Mouse (Mus musculus) ZHBTc4 (cell line): ENCODE data around the gene Tmem97.
A peak's percentile ranks its signal among the peaks of the same experiment; 100 is the strongest.
"Not testable (repeated sequence)": the region's sequence is repeated elsewhere in the genome, so short reads cannot be mapped to it uniquely, and the experiment has no call there.

Source experiments
- DNase-seq: peaks from one replicate; pipeline ENCODE4 v3.0.0-alpha.2; 2011; ENCODE audit warnings: low read depth, low spot score

The Tmem97 gene

GRCm38 (mm10) chr11:78551059-78551398 is 452 bp upstream of the Tmem97 start:
- DNase-seq: no peak

DNA sequence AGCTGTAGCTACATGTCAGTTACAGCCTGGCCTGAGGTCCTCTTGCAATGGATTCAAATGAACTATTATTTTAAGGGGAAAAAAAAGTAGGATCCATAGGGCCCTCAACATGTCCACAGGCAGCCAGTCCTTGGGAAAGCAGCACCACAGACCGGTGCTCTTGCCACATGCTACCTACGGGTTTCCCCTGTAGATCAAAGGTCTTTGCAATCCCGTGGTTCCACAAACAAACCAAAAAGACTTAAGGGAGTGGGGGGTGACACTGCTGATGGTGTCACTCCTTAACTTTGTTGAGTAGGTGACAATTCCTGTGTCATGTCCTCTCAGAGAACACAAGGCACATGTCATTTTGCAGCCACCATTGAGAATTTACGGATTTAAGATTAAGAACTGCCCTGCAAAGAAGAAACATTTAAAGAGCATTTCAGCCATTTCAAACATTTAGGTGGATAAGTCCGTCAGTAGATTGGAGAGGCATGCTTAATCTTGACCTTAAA is 1.0 kb downstream of the Tmem97 start:
- no peak for DNase-seq

- DNase-seq: no peak
Measured at GRCm38 (mm10) chr11:78547718-78548460, 2.7 kb downstream of the Tmem97 start.

DNA sequence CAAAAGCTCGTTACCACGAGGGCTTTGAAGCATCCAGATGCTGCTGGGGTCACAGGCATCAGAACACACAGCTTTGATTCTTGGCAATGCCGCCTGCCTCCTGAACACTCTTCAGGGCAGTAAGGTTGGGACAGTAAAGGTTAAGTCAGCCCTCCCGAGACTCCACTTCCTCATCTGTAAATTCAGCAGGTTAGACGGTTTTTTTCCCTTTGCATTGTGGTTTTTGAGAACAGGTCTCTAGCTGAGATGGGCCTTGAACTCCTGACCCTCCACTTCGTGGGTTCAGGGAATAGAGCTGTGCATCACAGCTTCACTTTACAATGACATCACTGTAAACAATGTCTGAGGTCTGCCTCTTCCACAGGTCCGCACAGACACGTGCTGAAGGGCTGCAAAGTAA is 5.4 kb downstream of the Tmem97 start:
- DNase-seq: no peak

DNA sequence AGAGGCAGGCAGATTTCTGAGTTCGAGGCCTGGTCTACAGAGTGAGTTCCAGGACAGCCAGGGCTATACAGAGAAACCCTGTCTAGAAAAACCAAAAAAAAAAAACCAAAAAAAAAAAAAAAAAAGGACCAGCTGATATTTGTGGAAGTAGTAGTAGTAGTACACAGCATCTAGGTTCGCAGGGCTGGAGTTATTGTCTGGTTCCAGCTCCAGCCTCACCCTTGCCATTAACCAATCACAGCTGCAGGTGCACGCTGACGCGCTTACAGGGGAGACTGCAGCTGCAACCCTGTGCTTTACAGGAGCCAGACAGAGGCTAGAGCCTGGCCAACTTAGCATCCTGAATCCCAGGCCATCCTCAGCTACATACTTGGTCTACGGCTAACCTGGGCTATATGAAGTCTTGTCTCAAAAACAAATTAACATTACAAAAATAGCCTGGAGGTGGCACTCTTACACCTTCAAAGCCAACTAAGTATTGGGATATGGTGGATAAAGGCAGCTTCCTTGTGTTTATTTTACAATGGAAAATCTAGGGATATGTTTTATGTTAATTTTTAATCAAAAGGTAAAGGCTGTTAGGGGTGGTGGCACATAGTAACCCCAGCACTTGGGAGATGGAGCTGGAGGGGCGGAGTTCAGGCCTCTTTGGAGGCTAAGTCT is 6.0 kb downstream of the Tmem97 start:
- peak; percentile 26 for DNase-seq

- no peak for DNase-seq
Measured at GRCm38 (mm10) chr11:78540358-78540757, 10.2 kb downstream of the Tmem97 start.

- no peak for DNase-seq
Measured at GRCm38 (mm10) chr11:78536690-78537084, 13.9 kb downstream of the Tmem97 start.

- DNase-seq: peak; percentile 100
Measured at GRCm38 (mm10) chr11:78536080-78536689, 14.4 kb downstream of the Tmem97 start, which contains the start of the genes Tnfaip1 and Ift20. Gene Tnfaip1, minus strand, starts transcription at chr11:78536332. Gene Ift20, plus strand, starts transcription at chr11:78536361.

DNA sequence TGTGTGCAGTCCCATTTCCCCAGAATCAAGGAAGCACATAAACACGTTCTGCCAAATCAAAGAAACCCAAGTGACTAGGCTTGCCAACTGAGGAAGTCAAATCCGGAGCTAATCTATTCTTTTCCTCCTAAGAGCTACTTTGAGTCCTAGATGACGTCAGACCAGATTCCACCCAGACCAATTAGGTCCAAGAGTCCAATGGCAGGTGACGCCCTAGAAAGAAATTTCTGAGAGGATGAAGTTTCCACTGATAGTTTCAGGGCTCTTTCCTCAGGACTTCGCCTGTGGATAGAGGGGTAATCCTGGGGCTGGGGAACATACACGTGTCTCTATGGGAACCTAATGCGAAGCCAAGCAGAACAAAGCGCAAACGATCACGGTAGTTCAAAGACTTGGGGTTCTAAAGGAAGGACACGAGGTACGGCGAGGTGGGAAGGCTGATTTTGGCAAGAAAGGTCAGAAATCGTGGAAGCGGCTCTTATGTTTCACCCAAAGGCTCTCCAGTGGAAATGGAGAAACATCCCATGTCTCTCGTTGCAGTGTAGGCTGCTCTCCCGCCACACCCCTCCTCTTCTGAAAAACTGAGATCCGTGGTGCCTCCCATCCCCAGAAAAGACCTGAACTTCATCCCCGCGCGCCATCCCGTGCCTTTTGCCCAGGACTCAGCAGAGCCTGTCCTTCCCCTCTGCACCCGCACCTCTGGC is 15.0 kb downstream of the Tmem97 start:
- peak; percentile 82 for DNase-seq

DNA sequence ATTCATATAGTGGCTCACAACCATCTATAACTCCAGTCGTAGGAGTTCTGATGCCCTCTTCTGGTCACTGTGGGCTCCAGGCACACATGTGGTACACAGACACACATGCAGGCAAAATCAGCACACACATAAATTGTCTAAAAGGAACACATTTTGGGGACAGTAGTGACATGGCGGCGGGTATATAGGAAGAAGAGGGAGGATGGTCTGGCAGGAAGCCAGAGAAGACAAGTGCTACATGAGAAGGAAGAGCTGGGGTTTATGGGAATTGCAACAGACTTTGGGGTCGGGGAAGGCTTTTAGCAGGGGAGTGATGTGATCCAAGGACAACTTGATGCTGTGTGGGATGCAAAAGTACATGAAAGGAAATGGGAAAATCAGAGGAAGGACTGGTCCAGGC is 16.1 kb downstream of the Tmem97 start:
- DNase-seq: peak; percentile 22

GRCm38 (mm10) chr11:78531515-78531914 is 19.1 kb downstream of the Tmem97 start:
- not testable (repeated sequence) for DNase-seq

DNA sequence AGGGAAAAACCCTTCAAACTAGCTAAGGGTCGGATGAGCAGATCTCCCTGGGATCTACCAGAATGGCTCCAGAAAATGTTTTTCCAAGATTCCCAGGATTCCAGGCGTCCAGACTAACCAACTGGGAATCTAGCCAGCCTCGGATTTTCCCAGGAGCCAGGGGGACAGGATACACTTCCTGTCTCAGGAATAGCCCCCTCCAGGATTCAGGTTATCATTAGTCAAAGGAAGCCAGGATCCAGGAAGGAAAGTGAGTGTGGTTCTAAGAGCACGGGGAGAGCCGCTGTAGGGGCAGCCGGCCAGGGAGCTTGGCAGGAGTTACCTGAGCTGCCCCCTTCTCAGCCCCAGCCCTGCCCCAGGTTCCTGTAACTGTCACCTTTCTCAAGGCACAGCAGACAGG is 19.5 kb downstream of the Tmem97 start:
- DNase-seq: no peak

GRCm38 (mm10) chr11:78530001-78530400 is 20.6 kb downstream of the Tmem97 start:
- no peak for DNase-seq

- no peak for DNase-seq
Measured at GRCm38 (mm10) chr11:78528714-78529113, 21.9 kb downstream of the Tmem97 start.

DNA sequence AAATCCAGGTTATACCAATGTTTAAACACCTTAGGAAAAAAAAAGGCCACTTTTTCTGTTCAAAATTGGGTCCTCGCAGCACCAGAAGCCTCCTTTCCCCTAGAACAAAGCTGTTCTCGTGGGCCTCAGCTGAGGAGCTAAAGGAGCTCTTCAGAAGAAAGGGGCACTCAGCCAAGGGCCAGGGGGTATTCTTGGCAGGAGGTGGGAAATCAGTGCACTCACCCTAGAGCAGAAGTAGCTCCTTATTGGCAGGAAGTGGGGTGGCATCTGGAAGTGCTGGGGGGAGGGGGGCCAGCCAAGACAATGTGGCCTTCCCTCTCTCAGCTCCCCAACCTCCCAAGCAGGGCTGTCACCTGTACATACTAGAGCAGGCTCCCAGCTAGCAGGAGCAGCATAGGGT is 25.7 kb downstream of the Tmem97 start:
- DNase-seq: no peak

DNA sequence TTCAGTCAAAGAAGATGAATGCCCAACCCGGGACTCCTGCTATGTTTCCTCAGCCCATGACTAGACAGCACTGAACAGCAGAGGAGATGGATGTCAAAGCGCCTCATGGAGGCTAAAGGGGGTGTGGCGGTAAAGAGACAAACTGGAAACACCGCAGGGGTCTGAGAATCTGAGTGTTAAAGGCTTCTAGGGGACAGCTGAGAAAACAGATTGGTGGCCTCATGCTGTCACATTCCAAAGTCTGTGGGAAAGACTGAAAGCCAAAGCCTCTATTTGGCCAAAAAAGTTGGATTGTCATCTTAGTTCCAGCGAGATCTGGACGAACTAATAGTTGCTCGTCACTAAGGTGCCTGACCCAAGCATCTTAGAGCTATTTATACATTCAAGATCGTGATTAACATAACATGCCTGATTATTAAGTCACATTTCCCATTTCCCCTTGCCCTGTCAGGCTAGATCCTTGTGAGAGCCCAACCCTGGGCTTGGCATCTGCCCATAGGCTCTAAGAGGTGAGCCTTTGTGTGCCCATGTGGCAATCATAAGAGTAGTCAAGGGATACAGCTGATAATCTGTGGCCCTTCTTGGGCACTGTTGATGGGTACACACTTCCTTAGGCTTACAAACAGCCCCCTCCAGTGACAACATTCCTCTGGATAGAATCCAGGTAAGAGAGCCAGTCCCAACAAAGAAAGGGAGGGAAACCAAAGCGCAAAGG is 27.2 kb downstream of the Tmem97 start:
- DNase-seq: peak; percentile 22

GRCm38 (mm10) chr11:78522481-78522997 is 28.0 kb downstream of the Tmem97 start:
- DNase-seq: peak; percentile 49

DNA sequence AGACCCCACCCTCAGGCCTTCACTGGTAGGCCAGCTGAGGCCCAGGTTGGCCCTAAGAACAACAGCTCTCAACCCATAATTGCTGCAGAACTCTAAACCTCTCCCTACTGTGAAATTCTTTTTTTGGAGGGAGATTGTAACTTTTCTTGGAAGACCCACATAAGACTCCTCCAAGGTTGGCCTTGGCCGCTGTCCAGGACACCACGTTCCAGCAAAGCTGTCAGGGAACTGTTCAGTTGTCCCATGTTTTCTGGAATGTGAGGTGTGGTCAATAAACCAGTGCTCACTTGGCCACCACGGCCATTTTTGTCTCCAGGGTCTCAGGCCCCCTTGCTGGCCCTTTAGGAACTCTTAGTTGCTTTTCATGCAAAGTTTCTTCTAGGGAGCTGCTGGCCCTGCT is 28.7 kb downstream of the Tmem97 start:
- no peak for DNase-seq

DNA sequence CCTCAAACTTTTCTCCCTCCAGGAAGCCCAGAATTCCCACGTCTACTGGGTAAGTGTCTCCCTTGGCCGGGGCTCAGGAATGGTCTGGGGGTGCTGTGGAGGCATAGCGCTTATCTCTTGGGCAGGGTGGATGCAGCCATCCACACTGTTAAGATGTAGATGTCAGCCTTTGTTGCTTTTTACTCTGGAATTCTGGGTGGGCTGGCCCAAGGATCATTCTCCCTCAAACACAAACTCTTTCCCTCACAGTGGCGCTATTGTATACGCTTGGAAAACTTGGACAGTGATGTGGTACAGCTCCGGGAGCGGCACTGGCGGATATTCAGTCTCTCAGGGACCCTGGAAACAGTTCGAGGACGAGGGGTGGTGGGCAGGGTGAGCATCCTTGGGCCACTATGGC is 31.6 kb downstream of the Tmem97 start:
- peak; percentile 62 for DNase-seq

DNA sequence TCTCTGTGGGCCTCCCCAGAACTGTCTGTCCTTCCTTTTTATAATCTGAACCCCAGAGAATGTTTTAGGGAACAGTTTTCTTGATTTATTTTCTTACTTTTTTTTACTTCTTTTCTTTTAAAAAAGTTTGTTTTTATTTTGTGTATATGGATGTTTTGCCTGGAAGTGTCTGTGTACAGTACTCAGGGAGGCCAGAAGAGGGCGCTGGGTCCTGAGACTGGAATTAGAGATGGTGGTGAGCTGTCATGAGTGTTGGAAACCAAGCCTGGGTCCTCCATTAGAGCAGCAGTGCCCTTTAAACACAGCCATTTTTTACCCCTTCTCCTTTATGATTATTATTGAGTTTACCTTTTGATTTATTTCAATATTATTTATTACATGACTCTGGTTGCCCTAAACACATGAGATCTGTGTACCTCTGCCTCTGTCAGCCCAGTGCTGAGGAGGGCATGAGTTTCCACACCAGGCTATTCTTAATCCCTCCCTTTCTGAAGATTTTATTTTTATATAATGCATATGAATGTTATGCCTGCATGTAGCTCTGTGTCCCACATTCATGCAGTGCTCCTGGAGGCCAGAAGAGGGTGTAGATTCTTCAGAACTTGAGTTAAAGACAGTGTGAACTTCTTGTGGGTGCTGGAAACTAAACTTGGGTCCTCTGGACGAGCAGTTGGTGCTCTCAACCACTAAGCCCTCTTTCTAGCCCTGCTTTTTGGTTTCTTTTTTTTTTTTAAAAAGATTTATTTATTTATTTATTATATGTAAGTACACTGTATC is 34.8 kb downstream of the Tmem97 start:
- peak; percentile 68 for DNase-seq
